Mouse (Mus musculus) c-Kit-negative CD71-positive TER-119-positive erythroid progenitor cells, embryonic 14.5 days (primary cell): ENCODE data around the gene Cpa4.

ENCODE experiments used
- DNase-seq: peaks from one replicate; pipeline ENCODE4 v3.0.0-alpha.2; 2013; ENCODE audit warnings: low read depth, low spot score

Gene Cpa4

GRCm38 (mm10) chr6:30628152-30628551, 60.0 kb downstream of the Cpa4 start:
- no peak for DNase-seq

- DNase-seq = no peak
These were observed 61.8 kb downstream of the Cpa4 start for GRCm38 (mm10) chr6:30629989-30630388.

GRCm38 (mm10) chr6:30635361-30635862, 67.2 kb downstream of the Cpa4 start:
- DNase-seq = no peak

GRCm38 (mm10) chr6:30636186-30636842, 68.1 kb downstream of the Cpa4 start:
- no peak for DNase-seq

GRCm38 (mm10) chr6:30638674-30639268, 70.6 kb downstream of the Cpa4 start, which contains the start of gene Cpa1:
TSS of gene Cpa1 (plus strand) at chr6:30639218.
- DNase-seq = no peak
